Mouse (Mus musculus): Measurements from ENCODE around the gene Cdc73. TPM values are rescaled to one million over a fixed set of nuclear protein-coding genes. Genes with fewer than 3 reads are reported as not detected.
"Not testable (repeated sequence)": the region's sequence is repeated elsewhere in the genome, so short reads cannot be mapped to it uniquely, and the experiment has no call there.

Cdc73 gene
- total RNA-seq, 2 experiments from 2014 or later = 54.2 to 54.9 TPM

- peak; percentile 68 to 72 for DNase-seq
These were observed 21.6 kb downstream of the Cdc73 start for GRCm38 (mm10) chr1:143681108-143681507.

GRCm38 (mm10) chr1:143675734-143676361, 26.8 kb downstream of the Cdc73 start:
- DNase-seq = no peak

GRCm38 (mm10) chr1:143664786-143665185, 37.9 kb downstream of the Cdc73 start:
- DNase-seq = not testable (repeated sequence)

- no peak for DNase-seq
These were observed 39.5 kb downstream of the Cdc73 start for GRCm38 (mm10) chr1:143663197-143663596.

GRCm38 (mm10) chr1:143653646-143654045, 49.0 kb downstream of the Cdc73 start:
- no peak for DNase-seq

- DNase-seq = no peak
These were observed 52.4 kb downstream of the Cdc73 start for GRCm38 (mm10) chr1:143650317-143650716.

GRCm38 (mm10) chr1:143646219-143646618, 56.5 kb downstream of the Cdc73 start:
- DNase-seq = no peak

GRCm38 (mm10) chr1:143645386-143645785, 57.3 kb downstream of the Cdc73 start:
- DNase-seq = no peak

- peak in 1 of 2 experiments; percentile 43 for DNase-seq
These were observed 58.5 kb downstream of the Cdc73 start for GRCm38 (mm10) chr1:143644221-143644620.

GRCm38 (mm10) chr1:143640650-143641407, 61.9 kb downstream of the Cdc73 start, which contains the start of gene B3galt2:
TSS of gene B3galt2 (plus strand) at chr1:143640664.
- peak; percentile 39 to 47 for DNase-seq

- no peak for DNase-seq
These were observed 69.7 kb downstream of the Cdc73 start for GRCm38 (mm10) chr1:143632854-143633587.

- no peak for DNase-seq
These were observed 70.3 kb downstream of the Cdc73 start for GRCm38 (mm10) chr1:143632361-143632760.

- no peak for DNase-seq
These were observed 71.4 kb downstream of the Cdc73 start for GRCm38 (mm10) chr1:143631337-143631736.

- DNase-seq = no peak
These were observed 80.1 kb downstream of the Cdc73 start for GRCm38 (mm10) chr1:143622634-143623033.

GRCm38 (mm10) chr1:143621930-143622329, 80.8 kb downstream of the Cdc73 start:
- DNase-seq = no peak

- no peak for DNase-seq
These were observed 82.9 kb downstream of the Cdc73 start for GRCm38 (mm10) chr1:143619760-143620159.

- DNase-seq = no peak
These were observed 89.8 kb downstream of the Cdc73 start for GRCm38 (mm10) chr1:143612901-143613300.

- no peak for DNase-seq
These were observed 93.8 kb downstream of the Cdc73 start for GRCm38 (mm10) chr1:143608911-143609310.

- DNase-seq = no peak
These were observed 105.8 kb downstream of the Cdc73 start for GRCm38 (mm10) chr1:143596864-143597263.

GRCm38 (mm10) chr1:143576824-143577543, 125.7 kb downstream of the Cdc73 start:
- DNase-seq = peak; percentile 72 to 74

- no peak for DNase-seq
These were observed 144.5 kb downstream of the Cdc73 start for GRCm38 (mm10) chr1:143558235-143558634.

GRCm38 (mm10) chr1:143555533-143555932, 147.2 kb downstream of the Cdc73 start:
- DNase-seq = no peak
